ENCODE assay signal across 30 mouse cellular contexts in genomic region chr3:58385060-58385459, GRCm38 (mm10).
"Had no signal": no experiment of that assay in that cellular context is flagged by ENCODE, and none has a peak within 500 bp of the region (broad histone marks: within the 10 kb centered on the region; RNA-seq: fewer than 3 reads in every experiment).

No protein-coding gene starts in this region.

- H3K4me3 ChIP-seq: limb, embryonic 10.5 days; limb, embryonic 12.5 days; limb, embryonic 13.5 days; limb, embryonic 15.5 days; liver, embryonic 12.5 days; liver, embryonic 13.5 days; liver, embryonic 15.5 days; lung, embryonic 15.5 days; megakaryocyte, embryonic 14.5 days; midbrain, embryonic 10.5 days; midbrain, embryonic 12.5 days; midbrain, embryonic 13.5 days; midbrain, embryonic 15.5 days; myocyte; neural tube, embryonic 12.5 days; neural tube, embryonic 13.5 days had no signal

- DNase-seq: left cerebral cortex, postnatal 4 days; liver, embryonic 13.5 days; liver, postnatal 0 days; lung, adult 18-20 months; lung, adult 2 months; lung, embryonic 14.5 days; lung, postnatal 10 days; lung, postnatal 14 days; lung, postnatal 36 days; lung, postnatal 4 days; midbrain, embryonic 14.5 days had no signal

- H3K27ac ChIP-seq: limb, embryonic 10.5 days; limb, embryonic 12.5 days; limb, embryonic 13.5 days; limb, embryonic 15.5 days; liver, embryonic 12.5 days; liver, embryonic 13.5 days; liver, embryonic 14.5 days; liver, embryonic 15.5 days; lung, embryonic 15.5 days; macrophage; midbrain, embryonic 10.5 days; midbrain, embryonic 12.5 days; midbrain, embryonic 13.5 days; midbrain, embryonic 15.5 days; neural tube, embryonic 12.5 days; neural tube, embryonic 13.5 days had no signal

- H3K4me1 ChIP-seq: limb, embryonic 10.5 days; limb, embryonic 12.5 days; limb, embryonic 13.5 days; limb, embryonic 15.5 days; liver, embryonic 12.5 days; liver, embryonic 13.5 days; liver, embryonic 15.5 days; lung, embryonic 15.5 days; midbrain, embryonic 10.5 days; midbrain, embryonic 12.5 days; midbrain, embryonic 13.5 days; midbrain, embryonic 15.5 days; neural tube, embryonic 12.5 days; neural tube, embryonic 13.5 days had no signal

- ATAC-seq: liver, embryonic 12.5 days; liver, postnatal 0 days; lung, postnatal 0 days; midbrain, embryonic 13.5 days; midbrain, embryonic 15.5 days; midbrain, embryonic 16.5 days had no signal

- H3K27me3 ChIP-seq: limb, embryonic 12.5 days; limb, embryonic 13.5 days; limb, embryonic 15.5 days; liver, embryonic 12.5 days; liver, embryonic 13.5 days; liver, embryonic 15.5 days; lung, embryonic 15.5 days; midbrain, embryonic 12.5 days; midbrain, embryonic 13.5 days; midbrain, embryonic 15.5 days; neural tube, embryonic 12.5 days; neural tube, embryonic 13.5 days had no signal

- H3K9ac ChIP-seq: limb, embryonic 12.5 days; limb, embryonic 13.5 days; limb, embryonic 15.5 days; liver, embryonic 12.5 days; liver, embryonic 13.5 days; liver, embryonic 14.5 days; liver, embryonic 15.5 days; liver, postnatal 0 days; lung, embryonic 14.5 days; lung, embryonic 15.5 days; midbrain, embryonic 12.5 days; midbrain, embryonic 13.5 days; midbrain, embryonic 15.5 days; neural tube, embryonic 12.5 days; neural tube, embryonic 13.5 days had no signal

- H3K36me3 ChIP-seq: limb, embryonic 10.5 days; limb, embryonic 12.5 days; limb, embryonic 13.5 days; limb, embryonic 15.5 days; liver, embryonic 12.5 days; liver, embryonic 13.5 days; liver, embryonic 15.5 days; lung, embryonic 15.5 days; midbrain, embryonic 10.5 days; midbrain, embryonic 12.5 days; midbrain, embryonic 13.5 days; midbrain, embryonic 15.5 days; neural tube, embryonic 12.5 days; neural tube, embryonic 13.5 days had no signal
